Mouse (Mus musculus): Measurements from ENCODE around the gene Cenps. TPM values are rescaled to one million over a fixed set of nuclear protein-coding genes. Genes with fewer than 3 reads are reported as not detected.

Gene Cenps
- 27.6 and 27.9 TPM in 2 replicates for polyA plus RNA-seq (2015; fragmentation: Nextera tagmentation; extraction: Ambion mirVana)

GRCm38 (mm10) chr4:149136982-149137770 is at the start of gene Cenps:
Gene Cenps, minus strand, starts transcription at chr4:149137629.
- H3K9ac ChIP-seq: peak within 1 kb of the TSS; percentile 65
- under 1% methylated on average over 68 of the region's 68 CpGs for WGBS
- peaks cover 7% of the 10 kb centered on the region for H3K4me1 ChIP-seq
- no peaks in the 10 kb centered on the region for H3K27me3 ChIP-seq
- H3K36me3 ChIP-seq: no peaks in the 10 kb centered on the region; the same call in 1 of the 2 replicates
- H3K4me2 ChIP-seq: peak within 1 kb of the TSS; percentile 64
- H3K9me3 ChIP-seq: no peaks in the 10 kb centered on the region
- peak within 1 kb of the TSS; percentile 90 for H3K27ac ChIP-seq
- peak; percentile 88 for ATAC-seq (ENCODE audit: insufficient number of reproducible peaks, low FRiP score, low TSS enrichment, low read depth)
- H3K4me3 ChIP-seq: peak within 1 kb of the TSS; percentile 69

DNA sequence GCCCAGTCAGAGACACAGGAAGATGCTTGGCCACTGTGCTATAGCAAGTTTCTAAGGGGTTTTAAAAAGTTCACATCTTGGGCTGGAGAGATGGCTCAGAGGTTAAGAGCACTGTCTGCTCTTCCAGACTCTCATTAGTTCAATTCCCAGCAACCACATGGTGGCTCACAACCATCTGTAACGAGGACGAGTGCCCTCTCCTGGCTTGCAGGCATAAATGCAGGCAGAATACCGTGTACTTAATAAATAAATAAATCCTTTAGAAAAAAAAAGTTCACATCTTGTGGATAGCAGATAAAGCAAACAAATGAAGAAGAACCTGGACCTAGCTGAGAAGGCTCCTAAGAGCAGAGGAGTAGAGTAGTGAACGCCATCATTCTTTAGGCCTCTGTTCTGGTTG is 45.3 kb upstream of the Cenps start:
- Histone ChIP-seq H3K4me1 (no peaks in the 10 kb centered on the region), H3K27ac (no peak overlapping the region), H3K27me3 (no peaks in the 10 kb centered on the region), H3K4me2 (no peak overlapping the region), H3K9ac (no peak overlapping the region), H3K9me3 (no peaks in the 10 kb centered on the region), H3K4me3 (no peak overlapping the region), H3K36me3 (peaks cover 83% of the 10 kb centered on the region)
- ATAC-seq (ENCODE audit: insufficient number of reproducible peaks, low FRiP score, low TSS enrichment, low read depth): no peak
- WGBS: 56% methylated on average over 4 of the region's 4 CpGs

DNA sequence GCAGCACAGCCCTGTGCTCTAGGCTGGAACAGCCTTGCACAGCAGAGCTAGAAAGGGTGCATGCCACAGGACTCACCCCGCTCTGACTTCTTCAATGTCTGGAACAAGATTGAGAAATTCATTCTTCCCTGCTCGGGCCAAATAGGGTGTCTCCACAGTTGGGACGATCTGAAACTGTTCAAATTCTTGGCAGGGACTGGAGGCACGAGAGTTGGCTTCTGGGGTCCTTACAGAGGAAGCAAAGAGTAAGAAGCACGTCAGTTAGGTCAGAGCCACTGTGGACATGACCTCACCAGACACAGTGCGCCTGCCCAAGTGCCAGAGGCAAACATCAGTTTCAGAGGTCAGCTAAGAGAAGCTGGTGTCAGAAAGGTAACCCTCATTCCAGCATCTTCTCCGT is 44.8 kb upstream of the Cenps start:
- no peak for ATAC-seq (ENCODE audit: insufficient number of reproducible peaks, low FRiP score, low TSS enrichment, low read depth)

GRCm38 (mm10) chr4:149179573-149179972 is 42.1 kb upstream of the Cenps start:
- H3K4me1 ChIP-seq: no peaks in the 10 kb centered on the region
- no peak overlapping the region for H3K9ac ChIP-seq
- H3K4me2 ChIP-seq: no peak overlapping the region
- no peaks in the 10 kb centered on the region for H3K9me3 ChIP-seq
- WGBS: 55% methylated on average over 4 of the region's 4 CpGs
- H3K4me3 ChIP-seq: no peak overlapping the region
- H3K27me3 ChIP-seq: no peaks in the 10 kb centered on the region
- no peak for ATAC-seq (ENCODE audit: insufficient number of reproducible peaks, low FRiP score, low TSS enrichment, low read depth)
- H3K27ac ChIP-seq: no peak overlapping the region
- H3K36me3 ChIP-seq: peaks cover 55% of the 10 kb centered on the region

More for the DNA sequence above, 44.8 kb upstream of the Cenps start:
- WGBS: 81% methylated on average over 7 of the region's 7 CpGs
- no peak overlapping the region for H3K4me2 ChIP-seq
- peaks cover 78% of the 10 kb centered on the region for H3K36me3 ChIP-seq
- H3K4me1 ChIP-seq: no peaks in the 10 kb centered on the region
- no peak overlapping the region for H3K9ac ChIP-seq
- H3K4me3 ChIP-seq: no peak overlapping the region
- no peaks in the 10 kb centered on the region for H3K27me3 ChIP-seq
- H3K27ac ChIP-seq: no peak overlapping the region
- no peaks in the 10 kb centered on the region for H3K9me3 ChIP-seq

GRCm38 (mm10) chr4:149179160-149179559 is 41.7 kb upstream of the Cenps start:
- H3K27me3 ChIP-seq: no peaks in the 10 kb centered on the region
- H3K9ac ChIP-seq: no peak overlapping the region
- ATAC-seq (ENCODE audit: insufficient number of reproducible peaks, low FRiP score, low TSS enrichment, low read depth): no peak
- H3K4me1 ChIP-seq: no peaks in the 10 kb centered on the region
- H3K36me3 ChIP-seq: peaks cover 51% of the 10 kb centered on the region
- H3K27ac ChIP-seq: no peak overlapping the region
- no peak overlapping the region for H3K4me3 ChIP-seq
- WGBS: 77% methylated on average over 7 of the region's 7 CpGs
- H3K9me3 ChIP-seq: no peaks in the 10 kb centered on the region
- H3K4me2 ChIP-seq: no peak overlapping the region

DNA sequence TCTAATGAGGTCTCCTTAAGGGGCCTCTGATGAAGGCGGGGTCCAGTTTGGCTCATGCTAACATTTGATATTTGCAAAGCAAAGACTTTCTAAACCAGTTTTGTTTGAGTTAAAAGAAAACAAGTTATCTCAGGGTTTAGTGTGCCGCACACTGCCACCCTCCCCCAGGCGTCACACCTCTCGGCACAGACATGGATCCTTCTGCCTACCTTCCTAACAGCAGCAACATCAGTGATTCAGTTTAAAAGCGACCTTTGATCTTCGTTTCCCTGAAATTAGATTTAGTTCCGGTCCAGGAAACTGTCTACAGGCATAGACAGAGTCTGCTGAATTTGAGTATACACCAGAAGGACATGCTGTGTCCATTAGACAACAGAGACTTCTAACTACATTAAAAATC is 40.9 kb upstream of the Cenps start:
- H3K4me1 ChIP-seq: 0 out of 2 replicates have a peak, but pooled peaks cover under 1% of the 10 kb centered on the region
- WGBS: 63% methylated on average over 7 of the region's 7 CpGs
- no peaks in the 10 kb centered on the region for H3K9me3 ChIP-seq
- peaks cover 43% of the 10 kb centered on the region for H3K36me3 ChIP-seq
- ATAC-seq (ENCODE audit: insufficient number of reproducible peaks, low FRiP score, low TSS enrichment, low read depth): no peak
- no peak overlapping the region for H3K9ac ChIP-seq
- no peak overlapping the region for H3K4me3 ChIP-seq
- no peak overlapping the region for H3K27ac ChIP-seq
- no peak overlapping the region for H3K4me2 ChIP-seq
- H3K27me3 ChIP-seq: no peaks in the 10 kb centered on the region

DNA sequence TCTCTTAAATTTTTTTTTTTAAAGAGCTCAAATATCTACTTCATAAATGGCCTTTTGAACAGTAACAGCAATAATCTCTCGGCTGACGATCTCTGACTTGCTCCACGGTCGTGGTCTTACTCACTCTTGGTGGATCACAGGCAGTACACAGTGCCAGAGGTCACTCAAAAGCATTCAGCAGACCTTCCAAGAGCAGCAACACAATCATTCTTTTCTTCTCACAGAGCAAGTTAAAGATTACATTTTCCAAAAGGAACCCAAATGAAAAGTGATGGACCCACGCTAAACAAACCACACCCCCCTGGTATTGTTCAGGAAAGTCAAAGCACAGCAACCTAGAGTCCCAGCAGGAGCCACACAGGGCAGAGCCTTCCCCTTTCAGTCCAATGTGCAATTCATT is 39.6 kb upstream of the Cenps start:
- Histone ChIP-seq H3K4me3 (no peak overlapping the region), H3K4me2 (no peak overlapping the region), H3K4me1 (peaks cover 13% of the 10 kb centered on the region), H3K36me3 (peaks cover 30% of the 10 kb centered on the region), H3K9ac (no peak overlapping the region), H3K27ac (no peak overlapping the region), H3K27me3 (no peaks in the 10 kb centered on the region), H3K9me3 (no peaks in the 10 kb centered on the region)
- 70% methylated on average over 5 of the region's 5 CpGs for WGBS
- no peak for ATAC-seq (ENCODE audit: insufficient number of reproducible peaks, low FRiP score, low TSS enrichment, low read depth)

DNA sequence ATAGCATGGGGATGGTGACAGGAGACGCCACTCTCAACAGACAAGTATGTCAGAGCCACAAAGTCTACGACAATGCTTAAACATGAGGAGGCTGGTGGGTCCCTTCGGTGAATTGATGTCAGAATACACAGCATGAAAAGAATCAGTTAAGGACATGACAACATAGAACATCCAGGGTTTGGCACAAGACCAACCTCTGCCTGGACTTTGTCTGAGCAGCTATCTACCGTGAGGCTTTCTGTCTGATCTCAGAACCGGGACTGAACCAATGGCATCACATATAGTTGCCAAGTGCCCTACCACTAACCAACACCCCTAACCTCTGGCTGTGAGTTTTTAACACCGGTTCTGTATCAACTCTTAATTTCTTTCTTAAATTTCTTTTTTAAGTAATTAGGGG is 39.2 kb upstream of the Cenps start:
- H3K9me3 ChIP-seq: no peaks in the 10 kb centered on the region
- H3K27me3 ChIP-seq: no peaks in the 10 kb centered on the region
- peaks cover 26% of the 10 kb centered on the region for H3K36me3 ChIP-seq
- H3K27ac ChIP-seq: no peak overlapping the region
- H3K9ac ChIP-seq: no peak overlapping the region
- H3K4me2 ChIP-seq: no peak overlapping the region
- no peak overlapping the region for H3K4me3 ChIP-seq
- ATAC-seq (ENCODE audit: insufficient number of reproducible peaks, low FRiP score, low TSS enrichment, low read depth): no peak
- peaks cover 16% of the 10 kb centered on the region for H3K4me1 ChIP-seq
- WGBS: 79% methylated on average over 6 of the region's 6 CpGs

DNA sequence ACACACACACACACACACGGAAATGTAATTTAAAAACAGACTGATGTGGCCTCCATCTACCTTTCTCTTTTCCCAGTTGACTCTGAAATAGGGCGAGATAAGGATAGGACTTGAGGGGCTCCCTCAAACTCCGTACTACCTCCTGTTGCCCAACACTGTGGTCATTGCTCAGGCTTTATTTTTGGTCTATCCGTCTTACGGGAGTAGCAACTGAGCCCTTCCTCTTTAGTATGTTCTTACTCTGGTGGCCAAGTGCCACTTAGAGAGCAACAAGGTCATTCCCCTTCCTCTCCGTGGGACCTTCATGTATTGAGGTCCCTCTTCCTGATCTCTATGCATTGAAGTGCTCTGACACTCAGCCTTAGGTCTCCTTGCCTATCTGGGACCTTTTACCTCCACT is 36.2 kb upstream of the Cenps start:
- H3K9me3 ChIP-seq: no peaks in the 10 kb centered on the region
- no peak overlapping the region for H3K9ac ChIP-seq
- H3K36me3 ChIP-seq: no peaks in the 10 kb centered on the region
- H3K4me3 ChIP-seq: no peak overlapping the region
- ATAC-seq (ENCODE audit: insufficient number of reproducible peaks, low FRiP score, low TSS enrichment, low read depth): no peak
- H3K27ac ChIP-seq: 0 out of 2 replicates have a peak overlapping the region, but pooled peaks have one; percentile 28
- peaks cover 19% of the 10 kb centered on the region for H3K4me1 ChIP-seq
- no peaks in the 10 kb centered on the region for H3K27me3 ChIP-seq
- H3K4me2 ChIP-seq: no peak overlapping the region
- 84% methylated on average over 6 of the region's 6 CpGs for WGBS

- WGBS: 39% methylated on average over 2 of the region's 2 CpGs
- Histone ChIP-seq H3K4me3 (no peak overlapping the region), H3K4me2 (no peak overlapping the region), H3K27me3 (no peaks in the 10 kb centered on the region), H3K27ac (peak overlapping the region; percentile 86), H3K9ac (no peak overlapping the region), H3K36me3 (no peaks in the 10 kb centered on the region), H3K4me1 (peaks cover 19% of the 10 kb centered on the region), H3K9me3 (no peaks in the 10 kb centered on the region)
- ATAC-seq (ENCODE audit: insufficient number of reproducible peaks, low FRiP score, low TSS enrichment, low read depth): peak; percentile 44; the same call in 1 of the 2 replicates
Observed at GRCm38 (mm10) chr4:149172666-149173065, 35.2 kb upstream of the Cenps start.

GRCm38 (mm10) chr4:149172083-149172482 is 34.7 kb upstream of the Cenps start:
- H3K4me3 ChIP-seq: no peak overlapping the region
- H3K36me3 ChIP-seq: no peaks in the 10 kb centered on the region
- 90% methylated on average over 5 of the region's 5 CpGs for WGBS
- no peak for ATAC-seq (ENCODE audit: insufficient number of reproducible peaks, low FRiP score, low TSS enrichment, low read depth)
- H3K9ac ChIP-seq: no peak overlapping the region
- no peak overlapping the region for H3K4me2 ChIP-seq
- H3K4me1 ChIP-seq: peaks cover 19% of the 10 kb centered on the region
- H3K27ac ChIP-seq: peak overlapping the region; percentile 86
- no peaks in the 10 kb centered on the region for H3K27me3 ChIP-seq
- no peaks in the 10 kb centered on the region for H3K9me3 ChIP-seq

DNA sequence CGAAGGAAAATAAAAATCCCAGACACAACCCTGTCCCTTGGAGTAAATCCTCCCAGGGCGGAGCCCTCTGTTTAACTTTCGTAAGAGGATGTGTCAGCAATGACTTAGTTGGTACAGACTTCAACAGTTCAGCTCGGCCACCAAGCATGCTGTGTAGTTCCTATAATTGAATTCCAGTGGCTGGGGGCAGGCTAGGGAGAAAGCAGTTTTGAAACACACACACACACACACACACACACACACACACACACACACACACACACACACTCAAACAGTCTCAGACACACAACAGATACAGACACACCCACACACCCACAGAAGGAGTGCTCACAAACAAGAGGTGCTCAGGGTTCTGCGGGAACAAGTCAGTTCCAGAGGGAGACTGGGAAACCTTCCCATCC is 34.2 kb upstream of the Cenps start:
- H3K36me3 ChIP-seq: no peaks in the 10 kb centered on the region
- no peak overlapping the region for H3K9ac ChIP-seq
- H3K4me3 ChIP-seq: no peak overlapping the region
- no peak overlapping the region for H3K4me2 ChIP-seq
- H3K9me3 ChIP-seq: no peaks in the 10 kb centered on the region
- 60% methylated on average over 5 of the region's 5 CpGs for WGBS
- peak overlapping the region; percentile 86; the same call in 1 of the 2 replicates for H3K27ac ChIP-seq
- peaks cover 19% of the 10 kb centered on the region for H3K4me1 ChIP-seq
- no peaks in the 10 kb centered on the region for H3K27me3 ChIP-seq
- no peak for ATAC-seq (ENCODE audit: insufficient number of reproducible peaks, low FRiP score, low TSS enrichment, low read depth)

Measured in limb, embryonic 15.5 days (tissue).